Mouse (Mus musculus) stomach, postnatal 0 days (tissue): Measurements from ENCODE around the gene Kcnj16. TPM values are rescaled to one million over a fixed set of nuclear protein-coding genes. Genes with fewer than 3 reads are reported as not detected.
A peak's percentile ranks its signal among the peaks of the same experiment; 100 is the strongest.

Experiments
- ATAC-seq: fragments of 200-750 bp; cut with Nextera tagmentation; 2 replicates; pipeline ENCODE4 v1.8.0; 2017; ENCODE audit not compliant: low FRiP score, low TSS enrichment
- DNase-seq: peaks from one replicate; pipeline ENCODE4 v3.0.0-alpha.2; 2016; ENCODE audit warnings: low spot score
- H3K27ac ChIP-seq: fragments of 300-500 bp; sonication (generic); replicated peaks from 2 replicates; pipeline ENCODE4 v1.5.1; 2014; ENCODE audit warnings: mild to moderate bottlenecking, control low read depth
- H3K27me3 ChIP-seq: fragments of 300-500 bp; sonication (generic); 2 replicates; pipeline ENCODE4 v1.6.1; 2014; ENCODE audit warnings: low read length; ENCODE audit not compliant: control insufficient read depth, insufficient read depth
- H3K36me3 ChIP-seq: fragments of 300-500 bp; sonication (generic); 2 replicates; pipeline ENCODE4 v1.6.1; 2014; ENCODE audit warnings: low read length, mixed read lengths; ENCODE audit not compliant: control insufficient read depth, insufficient read depth
- H3K4me1 ChIP-seq: fragments of 300-500 bp; sonication (generic); replicated peaks from 2 replicates; pipeline ENCODE4 v1.6.1; 2014; ENCODE audit warnings: antibody characterized with exemption; ENCODE audit not compliant: control insufficient read depth, insufficient read depth
- H3K4me2 ChIP-seq: fragments of 300-500 bp; sonication (generic); replicated peaks from 2 replicates; pipeline ENCODE4 v1.6.1; 2014; ENCODE audit warnings: low read depth, mild to moderate bottlenecking, control low read depth, moderate library complexity
- H3K4me3 ChIP-seq: fragments of 300-500 bp; sonication (generic); 2 replicates; pipeline ENCODE4 v1.5.1; 2014; ENCODE audit warnings: low read depth, low read length, control low read depth
- H3K9ac ChIP-seq: fragments of 300-500 bp; sonication (generic); 2 replicates; pipeline ENCODE4 v1.6.1; 2014; ENCODE audit warnings: mild to moderate bottlenecking, low read length, control low read depth, mixed read lengths
- H3K9me3 ChIP-seq: fragments of 300-500 bp; sonication (generic); 2 replicates; pipeline ENCODE4 v1.6.1; 2016; ENCODE audit warnings: low read length; ENCODE audit not compliant: control insufficient read depth
- CTCF ChIP-seq: IDR thresholded peaks from 2 replicates; pipeline ENCODE4 v1.5.1; 2016; ENCODE audit warnings: antibody characterized with exemption, low read depth, mild to moderate bottlenecking, moderate library complexity
- EP300 ChIP-seq: optimal IDR thresholded peaks from 2 replicates; pipeline ENCODE3; 2016; ENCODE audit warnings: antibody characterized with exemption
- WGBS: fragments of 180-500 bp; shearing (Covaris S2); extraction: QIAGEN DNeasy Blood & Tissue Kit; methylation state at CpG from one replicate; pipeline ENCODE4 v1.1.7; 2014; 5-methylcytosine and 5-hydroxymethylcytosine counted together
- polyA plus RNA-seq: library from polyadenylated mRNA; unstranded; fragments of >200 nt; fragmentation: Nextera tagmentation; extraction: Ambion mirVana; gene quantifications from 2 replicates; pipeline ENCODE4 v1.2.1, GENCODE M21; 2015

Gene Kcnj16
- polyA plus RNA-seq, 1 experiment from 2014 or later, result 2.7 TPM

DNA sequence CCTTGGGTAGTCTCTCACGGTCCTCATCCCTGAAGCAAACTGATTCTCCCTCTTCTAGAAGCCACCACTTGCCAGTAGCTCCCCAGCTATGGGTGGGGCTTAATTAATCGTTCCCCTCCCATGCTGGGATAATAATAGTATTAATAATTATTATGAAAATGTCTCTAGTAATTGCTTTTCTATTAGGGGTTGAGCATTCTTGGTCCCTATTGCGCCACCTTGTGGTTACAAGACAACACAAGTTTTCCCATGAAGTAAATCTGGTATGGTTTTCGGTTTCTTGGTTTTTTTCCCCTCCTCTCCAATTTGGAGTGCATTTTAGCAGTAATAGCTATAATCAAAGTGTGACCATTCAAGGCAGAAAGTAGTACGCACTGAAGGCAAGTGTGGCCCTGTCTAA, 74.3 kb downstream of the Kcnj16 start:
- no peak for DNase-seq
- no peak for ATAC-seq
- H3K36me3 ChIP-seq, result no peaks in the 10 kb centered on the region
- no peak overlapping the region for H3K4me3 ChIP-seq
- no peaks in the 10 kb centered on the region for H3K9me3 ChIP-seq
- no peaks in the 10 kb centered on the region for H3K27me3 ChIP-seq
- no peaks in the 10 kb centered on the region for H3K4me1 ChIP-seq
- TF ChIP-seq EP300, result no peak
- peak; percentile 77 for TF ChIP-seq CTCF
- 40% methylated on average over 5 of the region's 5 CpGs for WGBS
- H3K27ac ChIP-seq, result no peak overlapping the region
- H3K4me2 ChIP-seq, result no peak overlapping the region
- H3K9ac ChIP-seq, result no peak overlapping the region

DNA sequence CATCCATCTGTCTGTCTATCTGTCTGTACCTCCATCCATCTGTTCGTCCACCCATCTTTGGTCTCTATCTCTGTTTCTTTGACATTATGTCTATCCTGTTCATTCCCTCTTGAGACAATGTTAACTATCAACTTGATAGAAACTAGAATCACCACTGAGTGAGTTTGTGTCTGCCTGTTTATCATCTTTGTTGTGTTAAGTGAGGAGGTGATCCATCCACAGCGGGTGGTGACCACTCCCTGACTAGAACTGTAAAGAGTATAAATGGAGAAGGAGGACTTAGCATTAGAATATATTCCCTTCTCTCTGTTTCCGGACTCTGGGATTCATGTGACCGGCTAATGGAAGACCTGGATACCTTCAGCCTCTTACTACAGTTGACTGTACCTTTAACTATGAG, 75.5 kb downstream of the Kcnj16 start:
- H3K9me3 ChIP-seq, result no peaks in the 10 kb centered on the region
- no peak for TF ChIP-seq EP300
- TF ChIP-seq CTCF, result no peak
- no peaks in the 10 kb centered on the region for H3K27me3 ChIP-seq
- WGBS, result 91% methylated on average over 4 of the region's 4 CpGs
- DNase-seq (no peak), ATAC-seq (no peak)
- H3K27ac ChIP-seq, result no peak overlapping the region
- no peaks in the 10 kb centered on the region for H3K36me3 ChIP-seq
- H3K4me3 ChIP-seq, result no peak overlapping the region
- H3K4me1 ChIP-seq, result no peaks in the 10 kb centered on the region
- H3K4me2 ChIP-seq, result no peak overlapping the region
- H3K9ac ChIP-seq, result no peak overlapping the region

DNA sequence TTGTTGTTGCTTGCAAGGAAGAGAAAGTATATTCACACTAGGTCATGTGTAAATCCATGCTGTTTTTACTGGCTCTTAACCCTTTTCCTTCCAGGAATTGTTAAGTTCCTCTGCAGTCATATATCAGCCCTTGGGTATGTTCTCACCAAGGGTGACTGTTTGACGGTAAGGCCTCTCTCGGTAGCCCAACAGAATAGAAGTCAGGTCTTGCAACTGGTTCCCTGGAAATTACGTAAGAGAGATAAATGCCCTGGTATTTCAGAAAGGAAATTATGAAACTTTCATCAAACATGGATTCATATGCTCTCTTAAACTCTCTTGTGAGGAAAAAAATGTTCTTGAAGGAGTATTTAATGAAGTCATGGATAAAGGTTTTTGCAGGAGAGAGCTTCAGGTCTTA, 86.4 kb downstream of the Kcnj16 start:
- H3K36me3 ChIP-seq, result no peaks in the 10 kb centered on the region
- no peaks in the 10 kb centered on the region for H3K4me1 ChIP-seq
- H3K27me3 ChIP-seq, result no peaks in the 10 kb centered on the region
- H3K4me2 ChIP-seq, result no peak overlapping the region
- no peak overlapping the region for H3K27ac ChIP-seq
- TF ChIP-seq CTCF, result no peak
- no peak for TF ChIP-seq EP300
- DNase-seq (no peak), ATAC-seq (no peak)
- H3K9me3 ChIP-seq, result no peaks in the 10 kb centered on the region
- WGBS, result 70% methylated on average over 3 of the region's 3 CpGs
- no peak overlapping the region for H3K4me3 ChIP-seq
- no peak overlapping the region for H3K9ac ChIP-seq

DNA sequence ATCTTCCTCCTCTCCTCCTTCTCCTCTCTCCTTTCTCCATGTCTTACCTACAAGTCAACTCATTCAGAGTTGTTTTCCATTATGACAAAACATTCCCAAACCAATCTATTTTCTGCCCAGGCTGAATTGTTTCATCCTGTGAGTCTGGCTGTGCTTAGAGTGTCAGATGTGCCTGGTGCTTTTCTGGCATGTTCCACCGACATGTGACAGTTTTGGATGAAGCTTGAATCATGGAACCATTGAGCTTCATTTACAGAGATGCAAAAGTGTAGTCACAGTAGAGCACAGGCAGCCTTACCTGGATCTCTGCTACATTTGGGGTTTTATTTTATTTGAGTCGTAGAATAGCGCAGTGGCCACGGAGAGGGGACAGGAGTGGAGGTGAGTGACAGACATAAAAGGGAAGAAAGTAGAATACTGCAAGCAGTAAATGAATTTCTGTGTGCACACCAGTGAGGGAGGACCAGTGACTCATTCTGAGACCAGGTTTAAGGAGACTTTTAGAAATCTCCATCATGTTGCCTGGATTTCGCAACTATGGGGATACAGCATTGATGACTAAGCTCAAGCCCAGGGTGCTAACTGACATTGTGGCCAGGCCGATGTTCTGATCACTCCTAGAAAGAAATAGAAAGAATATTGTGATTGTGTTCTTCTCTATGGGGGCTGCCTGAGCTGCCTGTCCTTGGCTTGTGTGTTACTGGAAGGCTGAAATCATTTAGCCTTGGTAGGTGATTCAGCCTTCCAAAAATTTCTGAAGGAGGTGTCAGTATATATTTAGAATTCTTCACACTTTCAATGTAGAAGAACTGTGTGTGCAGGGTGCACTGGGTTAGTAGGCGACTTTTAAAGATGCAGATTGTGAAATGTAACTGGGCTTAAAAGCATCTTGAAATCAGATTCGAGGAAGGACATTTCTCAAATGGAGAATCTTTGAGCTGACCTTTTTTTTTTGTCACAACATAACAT, 87.3 kb downstream of the Kcnj16 start:
- no peaks in the 10 kb centered on the region for H3K27me3 ChIP-seq
- DNase-seq, result no peak
- no peak overlapping the region for H3K27ac ChIP-seq
- WGBS, result 81% methylated on average over 8 of the region's 8 CpGs
- H3K36me3 ChIP-seq, result no peaks in the 10 kb centered on the region
- no peak for ATAC-seq
- no peak for TF ChIP-seq EP300
- TF ChIP-seq CTCF, result no peak
- H3K4me2 ChIP-seq, result no peak overlapping the region
- H3K9me3 ChIP-seq, result no peaks in the 10 kb centered on the region
- H3K4me1 ChIP-seq, result no peaks in the 10 kb centered on the region
- H3K4me3 ChIP-seq, result no peak overlapping the region
- H3K9ac ChIP-seq, result no peak overlapping the region

DNA sequence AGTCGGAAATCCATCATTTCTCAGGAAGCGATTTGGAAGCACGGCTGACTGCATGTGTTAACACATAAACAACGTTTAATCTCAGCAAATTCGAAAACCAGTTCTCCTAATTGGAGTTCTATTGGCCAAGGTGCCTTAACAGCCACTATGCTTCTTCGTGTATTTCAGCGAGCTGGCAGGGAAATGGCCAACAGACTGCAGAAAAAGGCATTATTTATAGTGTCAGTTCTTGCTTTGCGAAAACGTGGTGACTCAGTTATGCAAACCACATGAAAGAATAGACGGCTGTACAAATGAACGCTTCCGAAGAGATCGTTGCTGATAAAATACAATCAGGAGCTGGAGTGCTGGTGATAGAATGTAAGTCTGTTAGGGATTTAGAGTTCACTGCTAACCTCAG, 88.2 kb downstream of the Kcnj16 start:
- no peak overlapping the region for H3K4me3 ChIP-seq
- no peak overlapping the region for H3K4me2 ChIP-seq
- ATAC-seq, result no peak
- H3K9me3 ChIP-seq, result no peaks in the 10 kb centered on the region
- H3K4me1 ChIP-seq, result no peaks in the 10 kb centered on the region
- H3K9ac ChIP-seq, result no peak overlapping the region
- H3K27me3 ChIP-seq, result no peaks in the 10 kb centered on the region
- H3K36me3 ChIP-seq, result no peaks in the 10 kb centered on the region
- 42% methylated on average over 13 of the region's 13 CpGs for WGBS
- DNase-seq, result no peak
- TF ChIP-seq EP300 (no peak), CTCF (no peak)
- no peak overlapping the region for H3K27ac ChIP-seq

DNA sequence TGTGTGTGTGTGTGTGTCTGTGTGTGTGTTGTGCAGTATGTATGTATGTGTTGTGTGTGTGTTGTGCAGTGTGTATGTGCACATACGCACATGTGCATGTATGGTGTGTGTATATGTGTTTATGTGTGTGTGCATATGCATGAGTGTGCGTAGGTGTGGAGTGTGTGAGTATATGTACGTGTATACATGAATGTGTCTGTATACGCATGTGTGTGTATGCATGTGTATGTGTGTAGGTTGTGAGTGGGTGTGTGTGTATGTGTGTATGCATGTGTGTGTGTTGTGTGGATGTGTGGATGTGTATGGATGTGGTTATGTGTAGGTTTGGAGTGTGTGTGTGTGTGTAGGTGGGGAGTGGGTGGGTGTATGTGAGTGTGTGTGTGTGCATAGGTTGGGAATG, 89.6 kb downstream of the Kcnj16 start:
- no peak for DNase-seq
- Histone ChIP-seq H3K36me3 (no peaks in the 10 kb centered on the region), H3K9me3 (no peaks in the 10 kb centered on the region), H3K9ac (no peak overlapping the region), H3K4me1 (no peaks in the 10 kb centered on the region), H3K4me2 (no peak overlapping the region), H3K27me3 (no peaks in the 10 kb centered on the region), H3K27ac (no peak overlapping the region), H3K4me3 (no peak overlapping the region)
- no peak for TF ChIP-seq EP300
- no peak for TF ChIP-seq CTCF
- WGBS, result 97% methylated on average over 4 of the region's 4 CpGs
- no peak for ATAC-seq
